Mouse (Mus musculus) spleen, adult 2 months (tissue): ENCODE results near the gene Hormad1. TPM values are rescaled to one million over a fixed set of nuclear protein-coding genes. Genes with fewer than 3 reads are reported as not detected.

Source experiments
- DNase-seq, 2 experiments: peaks; one replicate each; pipeline versions ENCODE4 v3.0.0 to v3.0.0-alpha.2; 2012 to 2021; ENCODE audit warnings: low spot score in 2 of 2, low read depth in 1 of 2
- H3K27ac ChIP-seq: fragments of 200-500 bp; 2 replicates; pipeline ENCODE4 v1.5.1; 2012; ENCODE audit warnings: low read length, inconsistent platforms; ENCODE audit not compliant: insufficient read depth
- H3K27me3 ChIP-seq: fragments of 200-500 bp; 2 replicates; pipeline ENCODE4 v1.6.1; 2012; ENCODE audit warnings: mild to moderate bottlenecking, moderate library complexity, low read length, inconsistent platforms; ENCODE audit not compliant: control insufficient read depth, insufficient read depth
- H3K36me3 ChIP-seq: fragments of 200-500 bp; 2 replicates; pipeline ENCODE4 v1.6.1; 2012; ENCODE audit warnings: mild to moderate bottlenecking, low read length, inconsistent platforms; ENCODE audit not compliant: control insufficient read depth, insufficient read depth
- H3K4me1 ChIP-seq: fragments of 200-500 bp; 2 replicates; pipeline ENCODE4 v1.6.1; 2011; ENCODE audit warnings: inconsistent platforms; ENCODE audit not compliant: control insufficient read depth, insufficient read depth, insufficient read length
- H3K4me3 ChIP-seq: fragments of 200-500 bp; 2 replicates; pipeline ENCODE4 v1.5.1; 2011; ENCODE audit warnings: mild to moderate bottlenecking, inconsistent platforms; ENCODE audit not compliant: insufficient read depth, insufficient read length; ENCODE audit errors: extremely low read depth
- CTCF ChIP-seq: fragments of 200-500 bp; IDR thresholded peaks from 2 replicates; pipeline ENCODE4 v1.5.1; 2011; ENCODE audit warnings: mild to moderate bottlenecking, inconsistent platforms; ENCODE audit not compliant: insufficient read depth, insufficient read length, insufficient replicate concordance; ENCODE audit errors: extremely low read depth
- POLR2A ChIP-seq: fragments of 200-500 bp; IDR thresholded peaks from 2 replicates; pipeline ENCODE4 v1.6.1; 2011; ENCODE audit warnings: low read depth, low read length, inconsistent platforms
- WGBS: fragments of 180-500 bp; shearing (Covaris S2); methylation state at CpG from one replicate; pipeline ENCODE4 v1.1.7; 2018; 5-methylcytosine and 5-hydroxymethylcytosine counted together
- polyA plus RNA-seq: library from polyadenylated mRNA; depleted of rRNA; stranded (reverse); fragments of >200 nt; gene quantifications from 2 replicates; pipeline ENCODE4 v1.2.3, GENCODE M21; 2012

Hormad1 gene
- polyA plus RNA-seq, 1 experiment: not detected

DNA sequence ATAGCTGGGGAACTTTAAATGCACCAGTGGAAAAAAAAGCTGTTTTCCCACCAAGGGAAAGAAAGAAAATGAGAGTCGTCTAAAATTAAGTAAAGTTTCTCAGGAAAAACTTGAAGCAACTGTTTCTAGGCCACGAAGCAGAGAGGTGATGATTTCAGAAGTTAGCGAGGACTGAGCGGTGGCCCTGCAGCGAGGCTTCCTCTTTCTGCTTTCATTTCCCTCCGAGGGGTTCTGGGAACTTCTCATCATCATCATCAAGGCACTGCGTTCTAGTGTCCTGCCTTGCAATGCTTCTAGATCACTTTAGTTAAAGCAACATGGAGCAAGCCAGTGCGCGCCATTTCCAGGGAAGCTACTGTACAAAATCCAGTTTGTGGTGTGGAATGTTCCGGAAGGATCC lies 38.3 kb upstream of the Hormad1 start:
- peaks cover 36% of the 10 kb centered on the region for H3K4me1 ChIP-seq
- H3K4me3 ChIP-seq: no peak overlapping the region
- no peaks in the 10 kb centered on the region for H3K27me3 ChIP-seq
- 26% methylated on average over 10 of the region's 10 CpGs for WGBS
- no peaks in the 10 kb centered on the region for H3K36me3 ChIP-seq
- peak overlapping the region; percentile 65 for H3K27ac ChIP-seq
- TF ChIP-seq CTCF (no peak), POLR2A (no peak)
- peak; percentile 39 to 58 for DNase-seq

DNA sequence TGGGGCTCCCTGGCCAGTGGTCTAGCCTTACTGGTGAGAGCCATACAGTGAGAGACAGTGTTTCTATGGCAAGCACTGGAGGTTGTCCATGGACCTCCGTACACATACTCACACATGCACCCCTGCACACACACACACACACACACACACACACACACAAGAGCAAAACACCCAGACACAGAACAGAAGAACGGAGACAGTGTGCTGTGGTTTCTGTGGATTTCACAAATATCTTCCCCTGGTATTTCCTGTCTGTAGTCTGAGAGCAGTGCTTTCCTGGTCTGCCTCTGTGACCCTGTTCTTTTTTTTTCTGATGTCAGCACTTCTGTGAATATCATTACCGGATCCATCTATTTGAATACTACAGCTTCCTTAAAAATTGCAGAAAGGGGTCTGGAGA lies 35.8 kb upstream of the Hormad1 start:
- 0% methylated on average over 3 of the region's 3 CpGs for WGBS
- peak; percentile 36 to 40 for DNase-seq
- no peak for TF ChIP-seq POLR2A
- no peak for TF ChIP-seq CTCF
- H3K36me3 ChIP-seq: no peaks in the 10 kb centered on the region
- peaks cover 27% of the 10 kb centered on the region for H3K4me1 ChIP-seq
- H3K27me3 ChIP-seq: no peaks in the 10 kb centered on the region
- no peak overlapping the region for H3K4me3 ChIP-seq
- H3K27ac ChIP-seq: peak overlapping the region; percentile 81

GRCm38 (mm10) chr3:95524673-95525072 lies 34.8 kb upstream of the Hormad1 start:
- WGBS: 84% methylated on average over 2 of the region's 2 CpGs
- Histone ChIP-seq H3K4me1 (peaks cover 24% of the 10 kb centered on the region), H3K36me3 (peaks cover 2% of the 10 kb centered on the region; the same call in 1 of the 2 replicates), H3K4me3 (no peak overlapping the region), H3K27ac (0 out of 2 replicates have a peak overlapping the region, but pooled peaks have one; percentile 19), H3K27me3 (no peaks in the 10 kb centered on the region)
- no peak for DNase-seq
- TF ChIP-seq CTCF: no peak
- TF ChIP-seq POLR2A: no peak

- Histone ChIP-seq H3K36me3 (peaks cover 5% of the 10 kb centered on the region), H3K27ac (no peak overlapping the region; the same call in 1 of the 2 replicates), H3K4me1 (peaks cover 19% of the 10 kb centered on the region), H3K4me3 (no peak overlapping the region), H3K27me3 (no peaks in the 10 kb centered on the region)
- no peak for DNase-seq
- TF ChIP-seq POLR2A: no peak
- TF ChIP-seq CTCF: no peak
Observed at GRCm38 (mm10) chr3:95526111-95526510, 33.4 kb upstream of the Hormad1 start.

DNA sequence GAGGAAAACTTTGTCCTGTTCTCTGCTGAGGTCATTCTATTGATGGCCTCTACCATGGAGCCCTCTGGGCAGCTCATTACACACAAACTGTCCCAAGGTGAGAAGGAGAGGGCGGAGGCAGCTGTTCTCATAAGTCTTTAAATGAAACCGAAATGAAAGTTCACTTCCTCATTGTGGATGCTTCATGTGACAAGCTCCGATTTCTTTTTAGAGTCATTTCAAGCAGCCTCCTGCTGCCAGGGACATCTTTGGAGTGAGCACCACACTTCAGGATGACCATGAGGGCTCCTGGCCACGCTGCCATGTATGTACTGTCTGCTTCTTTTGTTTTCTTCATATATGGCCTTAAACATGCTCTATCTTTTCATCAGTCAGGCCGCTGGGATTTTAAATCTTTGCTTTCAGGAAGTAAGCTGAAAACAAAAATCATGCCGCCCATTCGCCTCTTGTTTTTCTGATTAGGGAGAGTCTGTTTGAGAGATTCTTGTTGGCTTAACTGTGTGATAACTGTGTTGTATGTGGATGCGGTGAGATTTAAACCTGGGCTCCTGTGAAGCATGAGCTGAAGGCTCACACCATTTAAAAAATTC lies 32.8 kb upstream of the Hormad1 start, which contains the start of gene Ctss:
Gene Ctss (plus strand): TSS at position 165 of the 590 bp plus-strand sequence.
- Histone ChIP-seq H3K4me1 (peaks cover 15% of the 10 kb centered on the region), H3K36me3 (peaks cover 8% of the 10 kb centered on the region), H3K27me3 (no peaks in the 10 kb centered on the region), H3K27ac (peak within 1 kb of the TSS; percentile 94), H3K4me3 (peak within 1 kb of the TSS; percentile 72)
- DNase-seq: peak; percentile 46 to 65
- WGBS: 13% methylated on average over 8 of the region's 8 CpGs
- peak; percentile 65 for TF ChIP-seq POLR2A
- TF ChIP-seq CTCF: no peak

GRCm38 (mm10) chr3:95529814-95530213 lies 29.7 kb upstream of the Hormad1 start:
- peak in 1 of 2 experiments; percentile 24 for DNase-seq
- Histone ChIP-seq H3K27me3 (no peaks in the 10 kb centered on the region), H3K4me3 (peak overlapping the region; percentile 12; the same call in 1 of the 2 replicates), H3K4me1 (peaks cover 5% of the 10 kb centered on the region; the same call in 1 of the 2 replicates), H3K27ac (peak overlapping the region; percentile 69), H3K36me3 (peaks cover 16% of the 10 kb centered on the region)
- 56% methylated on average over 6 of the region's 6 CpGs for WGBS
- TF ChIP-seq CTCF (no peak), POLR2A (no peak)

GRCm38 (mm10) chr3:95531025-95531424 lies 28.5 kb upstream of the Hormad1 start:
- H3K27ac ChIP-seq: no peak overlapping the region

More at GRCm38 (mm10) chr3:95531025-95531424, 28.5 kb upstream of the Hormad1 start:
- WGBS: 97% methylated on average over 1 of the region's 1 CpGs
- Histone ChIP-seq H3K4me1 (peaks cover 5% of the 10 kb centered on the region; the same call in 1 of the 2 replicates), H3K36me3 (peaks cover 18% of the 10 kb centered on the region), H3K4me3 (no peak overlapping the region), H3K27me3 (no peaks in the 10 kb centered on the region)
- DNase-seq: no peak
- TF ChIP-seq CTCF (no peak), POLR2A (no peak)
